Mouse (Mus musculus) MEL (cell line): Measurements from ENCODE around the gene Zbtb20. TPM values are rescaled to one million over a fixed set of nuclear protein-coding genes. Genes with fewer than 3 reads are reported as not detected.

Source experiments
- DNase-seq: peaks from one replicate; pipeline ENCODE4 v3.0.0; 2011; ENCODE audit warnings: low read depth, low spot score
- H3K27ac ChIP-seq: 2 replicates; pipeline ENCODE4 v1.5.1; 2012; ENCODE audit warnings: low read depth, mild to moderate bottlenecking, control low read depth, low read length, moderate library complexity; ENCODE audit not compliant: control insufficient read depth
- H3K27me3 ChIP-seq, 2 experiments: fragments of 150-350 bp in 1 of 2; sonication (generic) in 1 of 2; 2 replicates each; pipeline ENCODE4 v1.6.1; 2012; ENCODE audit warnings: low read length in 2 of 2, mild to moderate bottlenecking in 2 of 2, improper control_type of control experiment in 1 of 2, moderate library complexity in 1 of 2; ENCODE audit not compliant: insufficient read depth in 2 of 2, control insufficient read depth in 1 of 2
- H3K36me3 ChIP-seq, 2 experiments: 2 replicates each; pipeline ENCODE4 v1.6.1; 2012 to 2014; ENCODE audit warnings: low read length in 2 of 2, improper control_type of control experiment in 1 of 2, inconsistent platforms in 1 of 2, mild to moderate bottlenecking in 1 of 2; ENCODE audit not compliant: insufficient read depth in 2 of 2, control insufficient read depth in 1 of 2
- H3K4me1 ChIP-seq, 2 experiments: fragments of 150-350 bp in 1 of 2; sonication (generic) in 1 of 2; 2 replicates each; pipeline ENCODE4 v1.6.1; 2012; ENCODE audit warnings: low read length in 2 of 2, improper control_type of control experiment in 1 of 2, mild to moderate bottlenecking in 1 of 2; ENCODE audit not compliant: insufficient read depth in 2 of 2, control insufficient read depth in 1 of 2
- H3K4me3 ChIP-seq, 2 experiments: fragments of 150-350 bp in 1 of 2; sonication (generic) in 1 of 2; 2 replicates each; pipeline ENCODE4 v1.5.1; 2012; ENCODE audit warnings: low read depth in 2 of 2, low read length in 2 of 2, mild to moderate bottlenecking in 2 of 2, moderate library complexity in 2 of 2, control low read depth in 1 of 2, improper control_type of control experiment in 1 of 2; ENCODE audit not compliant: control insufficient read depth in 1 of 2, insufficient read depth in 1 of 2
- H3K79me2 ChIP-seq: 2 replicates; pipeline ENCODE4 v1.6.1; 2012; ENCODE audit warnings: mild to moderate bottlenecking, low read length, moderate library complexity; ENCODE audit not compliant: control insufficient read depth, poor library complexity, insufficient read depth
- H3K9ac ChIP-seq: 2 replicates; pipeline ENCODE4 v1.6.1; 2012; ENCODE audit warnings: low read depth, mild to moderate bottlenecking, control low read depth, low read length, moderate library complexity; ENCODE audit not compliant: control insufficient read depth, poor library complexity, severe bottlenecking
- H3K9me3 ChIP-seq: fragments of 150-350 bp; sonication (generic); replicated peaks from 2 replicates; pipeline ENCODE4 v1.6.1; 2012; ENCODE audit warnings: mild to moderate bottlenecking, low read length, improper control_type of control experiment, moderate library complexity; ENCODE audit not compliant: insufficient read depth
- CHD1 ChIP-seq: IDR thresholded peaks from 2 replicates; pipeline ENCODE4 v1.6.1; 2012; ENCODE audit warnings: low read depth, mild to moderate bottlenecking, inconsistent platforms, low read length, improper control_type of control experiment
- ELF1 ChIP-seq: IDR thresholded peaks from 2 replicates; pipeline ENCODE4 v1.6.1; 2014; ENCODE audit warnings: low read depth, mild to moderate bottlenecking, inconsistent platforms, low read length, improper control_type of control experiment, moderate library complexity
- EP300 ChIP-seq, 2 experiments: IDR thresholded peaks; 2 replicates each; pipeline ENCODE4 v1.6.1; 2011; ENCODE audit warnings: improper control_type of control experiment in 2 of 2, low read length in 2 of 2, low read depth in 1 of 2, mild to moderate bottlenecking in 1 of 2
- ETS1 ChIP-seq: IDR thresholded peaks from 2 replicates; pipeline ENCODE4 v1.6.1; 2012; ENCODE audit warnings: low read depth, mild to moderate bottlenecking, inconsistent platforms, low read length, improper control_type of control experiment, moderate library complexity
- HCFC1 ChIP-seq: IDR thresholded peaks from 2 replicates; pipeline ENCODE4 v1.6.1; 2012; ENCODE audit warnings: low read depth, mild to moderate bottlenecking, inconsistent platforms, low read length, improper control_type of control experiment, moderate library complexity
- KAT2A ChIP-seq: conservative IDR thresholded peaks from 2 replicates; pipeline ENCODE4 v1.6.1; 2012; ENCODE audit warnings: low read depth, low read length, improper control_type of control experiment, inconsistent platforms
- MAFK ChIP-seq: IDR thresholded peaks from 2 replicates; pipeline ENCODE4 v1.6.1; 2011; ENCODE audit warnings: low read depth, mild to moderate bottlenecking, low read length, improper control_type of control experiment, borderline replicate concordance
- MAX ChIP-seq: IDR thresholded peaks from 2 replicates; pipeline ENCODE4 v1.6.1; 2011; ENCODE audit warnings: low read length, improper control_type of control experiment
- MEF2A ChIP-seq: IDR thresholded peaks from 2 replicates; pipeline ENCODE4 v1.6.1; 2014; ENCODE audit warnings: low read depth, mild to moderate bottlenecking, inconsistent platforms, low read length, improper control_type of control experiment; ENCODE audit not compliant: poor library complexity, insufficient replicate concordance, severe bottlenecking; ENCODE audit errors: extremely low read depth
- MXI1 ChIP-seq: IDR thresholded peaks from 2 replicates; pipeline ENCODE4 v1.6.1; 2011; ENCODE audit warnings: mild to moderate bottlenecking, low read depth, low read length, improper control_type of control experiment
- MYB ChIP-seq: IDR thresholded peaks from 2 replicates; pipeline ENCODE4 v1.6.1; 2011; ENCODE audit warnings: mild to moderate bottlenecking, low read depth, low read length, improper control_type of control experiment
- NRF1 ChIP-seq: IDR thresholded peaks from 2 replicates; pipeline ENCODE4 v1.6.1; 2014; ENCODE audit warnings: low read depth, mild to moderate bottlenecking, inconsistent platforms, low read length, improper control_type of control experiment, moderate library complexity; ENCODE audit not compliant: poor library complexity, insufficient read depth, severe bottlenecking
- POLR2A ChIP-seq, 2 experiments: IDR thresholded peaks; 2 replicates each; pipeline ENCODE4 v1.6.1; 2011 to 2012; ENCODE audit warnings: low read length in 2 of 2, mild to moderate bottlenecking in 2 of 2, control low read depth in 1 of 2, improper control_type of control experiment in 1 of 2, low read depth in 1 of 2, moderate library complexity in 1 of 2; ENCODE audit not compliant: control insufficient read depth in 1 of 2, insufficient read depth in 1 of 2, poor library complexity in 1 of 2
- POLR2AphosphoS5 ChIP-seq: IDR thresholded peaks from 2 replicates; pipeline ENCODE4 v1.6.1; 2012; ENCODE audit warnings: low read depth, borderline replicate concordance, mild to moderate bottlenecking, inconsistent platforms, low read length, moderate library complexity, mixed read lengths
- RAD21 ChIP-seq: IDR thresholded peaks from 2 replicates; pipeline ENCODE4 v1.6.1; 2011; ENCODE audit warnings: mild to moderate bottlenecking, low read depth, low read length, improper control_type of control experiment
- RCOR1 ChIP-seq: IDR thresholded peaks from 2 replicates; pipeline ENCODE4 v1.6.1; 2012; ENCODE audit warnings: low read depth, mild to moderate bottlenecking, inconsistent platforms, low read length, improper control_type of control experiment
- TBP ChIP-seq: IDR thresholded peaks from 2 replicates; pipeline ENCODE4 v1.8.0; 2011; ENCODE audit warnings: low read depth, low read length, improper control_type of control experiment
- TCF12 ChIP-seq: IDR thresholded peaks from 2 replicates; pipeline ENCODE4 v1.6.1; 2014; ENCODE audit warnings: low read depth, mild to moderate bottlenecking, inconsistent platforms, low read length, improper control_type of control experiment, moderate library complexity
- UBTF ChIP-seq: IDR thresholded peaks from 2 replicates; pipeline ENCODE4 v1.6.1; 2012; ENCODE audit warnings: low read depth, mild to moderate bottlenecking, inconsistent platforms, low read length, improper control_type of control experiment, moderate library complexity, borderline replicate concordance; ENCODE audit not compliant: insufficient read depth
- USF1 ChIP-seq: IDR thresholded peaks from 2 replicates; pipeline ENCODE4 v1.6.1; 2014; ENCODE audit warnings: low read depth, mild to moderate bottlenecking, inconsistent platforms, low read length, improper control_type of control experiment, moderate library complexity
- ZC3H11A ChIP-seq: IDR thresholded peaks from 2 replicates; pipeline ENCODE4 v1.6.1; 2012; ENCODE audit warnings: low read depth, mild to moderate bottlenecking, inconsistent platforms, low read length, improper control_type of control experiment
- ZMIZ1 ChIP-seq: IDR thresholded peaks from 2 replicates; pipeline ENCODE4 v1.6.1; 2012; ENCODE audit warnings: low read depth, mild to moderate bottlenecking, inconsistent platforms, low read length, improper control_type of control experiment, moderate library complexity
- ZNF384 ChIP-seq: IDR thresholded peaks from 2 replicates; pipeline ENCODE4 v1.6.1; 2012; ENCODE audit warnings: low read depth, mild to moderate bottlenecking, inconsistent platforms, low read length, improper control_type of control experiment
- polyA plus RNA-seq, 2 experiments: library from polyadenylated mRNA; stranded (reverse) in 1 of 2; unstranded in 1 of 2; fragments of >175 nt in 1 of 2; fragments of >200 nt in 1 of 2; gene quantifications; 2 replicates each; pipeline versions ENCODE4 v1.2.1 to v1.2.4; 2012; ENCODE audit warnings: low replicate concordance in 2 of 2, low read depth in 1 of 2; ENCODE audit not compliant: insufficient read length in 2 of 2, insufficient read depth in 1 of 2, missing spikeins in 1 of 2
- total RNA-seq: library from RNA; depleted of rRNA; stranded (reverse); fragments of 300-350 nt; gene quantifications from 2 replicates; pipeline ENCODE4 v1.2.3, GENCODE M21; 2012

Gene Zbtb20
- total and polyA plus RNA-seq, 3 experiments, result 0.17 to 0.27 TPM; not detected in 1

GRCm38 (mm10) chr16:43388389-43388788 is 512.7 kb downstream of the Zbtb20 start:
- Histone ChIP-seq H3K36me3 (no peaks in the 10 kb centered on the region), H3K4me3 (no peak overlapping the region), H3K79me2 (no peaks in the 10 kb centered on the region), H3K4me1 (no peaks in the 10 kb centered on the region), H3K9me3 (no peaks in the 10 kb centered on the region), H3K27me3 (peaks cover 0 to 2% of the 10 kb centered on the region in 2 experiments; a peak in 1 of 4 replicates), H3K27ac (no peak overlapping the region), H3K9ac (no peak overlapping the region)
- DNase-seq, result no peak
- TF ChIP-seq EP300 (IDR thresholded peaks at IDR 0.05; ENCODE audit: low read depth in 1 of 2, low read length in 2 of 2) (no peak), RCOR1 (no peak), RAD21 (no peak), HCFC1 (no peak), MYB (no peak), POLR2A (IDR thresholded peaks at IDR 0.05; ENCODE audit: control insufficient read depth in 1 of 2, insufficient read depth in 1 of 2, low read depth in 1 of 2, low read length in 2 of 2, poor library complexity in 1 of 2) (no peak), ELF1 (no peak), NRF1 (no peak), KAT2A (no peak), CHD1 (no peak), POLR2AphosphoS5 (no peak), ZC3H11A (no peak), UBTF (no peak), TCF12 (no peak), TBP (no peak), ETS1 (no peak), MAX (no peak), MAFK (no peak), ZNF384 (no peak), ZMIZ1 (no peak)

- no peaks in the 10 kb centered on the region for H3K36me3 ChIP-seq
- no peak for DNase-seq
- no peaks in the 10 kb centered on the region for H3K79me2 ChIP-seq
- H3K27ac ChIP-seq, result no peak overlapping the region
- no peaks in the 10 kb centered on the region for H3K4me1 ChIP-seq
- TF ChIP-seq RAD21 (no peak), CHD1 (no peak), UBTF (no peak), MEF2A (no peak), MXI1 (no peak), ELF1 (no peak), TBP (no peak), HCFC1 (no peak), RCOR1 (no peak), USF1 (no peak)
- H3K4me3 ChIP-seq, result no peak overlapping the region
- H3K9me3 ChIP-seq, result no peaks in the 10 kb centered on the region
- peaks cover 0 to 2% of the 10 kb centered on the region in 2 experiments; a peak in 2 of 4 replicates for H3K27me3 ChIP-seq
- no peak overlapping the region for H3K9ac ChIP-seq
These were observed 514.7 kb downstream of the Zbtb20 start for GRCm38 (mm10) chr16:43390387-43390786.
